Mouse (Mus musculus): Measurements from ENCODE around the gene Galc.
A peak's percentile ranks its signal among the peaks of the same experiment; 100 is the strongest.
"Not testable (repeated sequence)": the region's sequence is repeated elsewhere in the genome, so short reads cannot be mapped to it uniquely, and the experiment has no call there.

Gene Galc

DNA sequence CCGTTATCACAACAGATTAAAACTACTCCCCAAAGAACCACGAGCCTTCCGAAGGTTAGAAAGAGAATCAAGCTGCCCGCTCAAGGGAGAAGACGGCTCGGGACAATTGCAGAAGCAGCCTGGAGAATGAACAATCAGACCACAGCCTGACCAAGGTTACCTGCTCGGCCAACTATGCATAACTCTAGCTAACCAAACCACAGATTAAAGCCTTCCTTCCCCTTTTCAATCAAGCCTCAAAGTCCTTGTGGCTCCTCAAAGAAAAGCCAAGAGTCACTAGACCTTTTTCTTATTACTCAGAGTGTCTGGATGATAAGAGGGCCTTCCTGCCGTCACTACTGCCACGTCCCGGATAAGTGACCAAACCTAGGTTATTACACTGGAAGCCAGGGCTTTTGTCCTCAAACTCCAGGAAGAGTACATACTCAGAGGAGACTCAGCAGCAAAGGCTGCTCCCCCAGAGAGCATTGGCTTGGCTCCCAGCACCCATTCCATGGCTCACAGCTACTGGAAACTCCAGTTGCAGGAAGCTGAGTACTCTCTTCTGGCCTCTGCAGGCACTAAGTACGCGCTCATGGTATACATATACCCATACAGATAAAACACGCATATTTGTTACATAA lies 3.8 kb downstream of the Galc start:
- DNase-seq (ENCODE audit: low spot score) = peak; percentile 50

DNA sequence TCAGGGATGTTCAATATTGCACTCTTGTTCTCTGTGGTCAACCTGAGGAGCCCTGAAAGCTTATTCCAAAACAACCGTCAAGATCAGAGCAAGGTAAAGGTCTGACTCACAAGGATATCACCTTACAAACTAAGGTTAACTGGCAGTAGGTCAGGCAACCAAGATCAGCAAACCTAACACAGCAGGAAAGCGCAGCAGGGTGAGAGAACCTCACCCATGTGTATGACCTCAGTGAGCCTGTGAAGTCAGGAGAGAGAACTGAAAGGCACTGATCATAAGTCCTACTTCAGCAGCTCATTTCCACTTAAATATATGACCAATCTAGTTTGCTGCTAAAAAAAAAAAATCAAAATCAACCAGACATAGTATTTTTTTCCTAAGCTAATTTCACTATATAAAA lies 6.8 kb downstream of the Galc start:
- DNase-seq (ENCODE audit: low spot score) = no peak

DNA sequence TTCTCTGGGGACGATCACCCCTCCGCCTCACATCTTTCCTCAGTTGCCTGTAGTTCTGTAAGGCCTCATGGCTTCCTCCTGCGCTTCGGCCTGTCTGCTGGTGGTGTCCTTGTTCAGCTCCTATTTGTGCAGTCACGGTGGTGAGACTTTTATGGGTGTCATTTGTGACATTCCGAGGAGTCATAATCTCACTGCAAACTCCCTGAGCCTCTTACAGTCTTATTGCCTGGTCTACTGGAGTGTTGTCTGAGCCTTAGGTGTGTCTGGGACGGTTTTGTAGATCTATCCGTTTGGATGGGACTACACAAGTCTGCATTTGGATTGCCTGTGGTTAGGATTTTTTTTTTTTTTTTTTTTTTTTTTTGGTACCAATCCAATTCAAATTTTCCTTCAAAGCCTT lies 8.9 kb downstream of the Galc start:
- no peak for DNase-seq (ENCODE audit: low spot score)

DNA sequence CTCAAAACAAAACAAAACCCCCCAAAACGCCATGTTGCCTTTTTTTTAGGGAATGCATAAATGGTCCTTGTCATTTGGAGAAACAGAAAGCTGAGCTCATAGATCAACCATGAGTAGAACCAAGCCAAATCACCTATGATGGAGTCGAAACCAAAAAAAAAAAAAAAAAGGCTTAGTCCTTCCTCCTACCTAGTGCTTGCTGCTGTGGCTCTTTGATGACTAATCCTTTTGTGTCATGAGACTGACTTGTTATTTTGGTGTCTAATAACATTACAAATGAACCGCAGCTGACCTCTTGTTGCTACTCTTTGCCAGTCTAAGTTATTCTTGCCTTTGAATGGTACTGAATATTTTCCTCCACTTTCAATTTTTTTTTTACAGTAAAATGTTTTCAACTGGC lies 9.6 kb downstream of the Galc start:
- DNase-seq (ENCODE audit: low spot score) = no peak

DNA sequence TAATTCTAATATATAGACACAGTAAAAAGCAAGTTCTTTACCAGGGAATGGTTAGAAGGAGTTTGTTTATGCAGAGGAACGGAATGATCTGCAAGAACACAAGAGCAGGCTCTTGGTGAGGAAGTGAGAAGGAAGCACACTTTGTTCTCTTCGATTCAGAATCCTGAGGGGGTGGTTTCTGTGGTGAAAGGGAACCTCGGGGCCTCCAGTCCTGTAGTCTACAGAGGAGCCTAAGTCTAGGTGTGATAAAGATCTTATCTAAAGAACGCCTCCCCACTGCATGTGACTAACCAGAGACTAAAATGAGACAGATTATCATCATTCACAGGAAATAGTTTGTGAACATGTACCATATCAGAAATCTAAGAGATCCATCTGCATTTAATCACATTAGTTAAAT lies 12.4 kb downstream of the Galc start:
- DNase-seq (ENCODE audit: low spot score) = no peak

DNA sequence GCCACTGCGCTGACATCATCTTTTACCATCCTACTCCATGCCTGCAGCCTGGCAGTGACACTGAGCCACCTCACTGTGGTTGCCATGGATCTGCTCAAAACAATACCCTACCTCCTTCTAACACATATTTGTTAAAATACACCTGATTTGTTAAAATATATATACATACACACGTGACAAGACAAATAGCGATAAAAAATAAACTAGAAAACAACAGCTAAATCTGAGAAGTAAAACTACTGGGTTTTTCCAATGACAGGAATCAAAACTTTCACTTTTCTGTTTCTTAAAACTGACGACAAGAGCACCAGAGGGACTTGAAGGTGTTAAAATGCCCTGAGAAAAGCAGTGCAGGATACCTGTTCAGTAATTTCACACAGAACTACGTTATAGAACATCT lies 14.4 kb downstream of the Galc start:
- no peak for DNase-seq (ENCODE audit: low spot score)

DNA sequence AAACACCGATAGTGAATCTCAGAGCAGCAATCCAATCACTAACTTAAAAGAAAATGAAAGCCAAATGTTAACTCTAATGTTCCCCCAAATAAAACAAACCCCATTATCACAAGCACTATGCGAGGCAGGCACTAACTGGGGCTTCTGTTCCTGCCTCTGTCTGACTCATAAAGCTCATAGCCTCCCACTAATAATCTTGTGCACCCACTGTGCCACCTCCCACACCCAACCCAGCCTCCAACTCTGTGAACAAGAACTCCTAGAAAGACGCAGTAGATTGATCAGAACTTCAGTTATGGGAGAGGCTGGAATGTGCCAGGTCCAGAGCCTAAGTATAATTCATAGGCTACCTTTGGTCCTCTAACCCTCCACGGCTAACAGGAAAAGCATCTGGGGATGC lies 15.1 kb downstream of the Galc start:
- no peak for DNase-seq (ENCODE audit: low spot score)

DNA sequence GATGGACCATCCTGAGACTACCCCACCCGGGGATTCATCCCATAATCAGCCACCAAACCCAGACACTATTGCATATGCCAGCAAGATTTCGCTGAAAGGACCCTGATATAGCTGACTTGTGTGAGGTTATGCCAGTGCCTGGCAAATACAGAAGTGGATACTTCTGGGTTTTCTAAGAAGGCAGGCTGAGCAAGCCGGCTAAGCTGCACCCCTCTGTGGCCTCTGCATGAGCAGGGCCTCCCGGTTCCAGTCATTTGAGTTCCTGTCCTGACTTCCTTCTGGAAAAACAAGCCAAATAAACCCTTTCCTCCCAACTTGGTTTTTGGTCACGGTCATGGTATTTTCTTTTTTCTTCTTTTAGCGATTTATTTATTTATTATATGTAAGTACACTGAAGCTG lies 20.8 kb downstream of the Galc start:
- DNase-seq (ENCODE audit: low spot score) = not testable (repeated sequence)

DNA sequence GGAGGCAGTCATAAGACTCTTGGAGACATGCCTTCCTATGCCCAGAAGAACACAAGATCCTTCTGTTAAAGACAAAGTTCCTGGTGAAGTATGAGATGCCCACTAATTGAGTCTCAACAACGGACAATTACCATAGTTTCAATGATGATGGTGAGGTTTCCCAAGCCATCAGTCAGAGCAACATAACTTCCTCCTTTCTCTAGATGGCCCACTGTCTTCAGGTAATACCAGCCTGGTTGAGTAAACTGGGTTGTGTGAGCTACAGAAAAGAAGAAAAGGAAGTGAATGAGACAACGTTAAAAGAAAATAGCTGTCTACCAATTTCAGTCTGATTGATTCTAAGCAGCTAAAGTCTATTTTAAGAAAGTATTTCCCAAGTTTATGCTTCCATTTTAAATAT lies 32.2 kb downstream of the Galc start:
- DNase-seq (ENCODE audit: low spot score) = no peak

DNA sequence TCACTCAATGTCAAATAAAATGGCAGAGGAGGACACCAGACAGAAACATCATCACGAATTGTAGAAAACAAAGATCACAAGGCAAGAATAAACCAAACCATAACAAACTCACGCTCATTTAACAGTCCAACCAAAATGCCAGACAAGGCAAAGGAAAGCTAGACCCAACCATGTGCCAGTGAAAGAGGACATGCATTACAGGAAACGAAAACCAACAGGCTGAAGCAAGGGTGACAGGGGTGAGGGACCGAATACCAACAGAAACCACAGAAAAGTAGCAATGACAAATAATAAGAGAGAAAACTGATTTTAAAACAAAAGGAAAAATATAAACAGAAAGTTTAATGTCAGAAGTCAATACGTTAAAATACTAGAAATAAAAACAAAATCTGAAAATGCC lies 36.0 kb downstream of the Galc start:
- DNase-seq (ENCODE audit: low spot score) = no peak

DNA sequence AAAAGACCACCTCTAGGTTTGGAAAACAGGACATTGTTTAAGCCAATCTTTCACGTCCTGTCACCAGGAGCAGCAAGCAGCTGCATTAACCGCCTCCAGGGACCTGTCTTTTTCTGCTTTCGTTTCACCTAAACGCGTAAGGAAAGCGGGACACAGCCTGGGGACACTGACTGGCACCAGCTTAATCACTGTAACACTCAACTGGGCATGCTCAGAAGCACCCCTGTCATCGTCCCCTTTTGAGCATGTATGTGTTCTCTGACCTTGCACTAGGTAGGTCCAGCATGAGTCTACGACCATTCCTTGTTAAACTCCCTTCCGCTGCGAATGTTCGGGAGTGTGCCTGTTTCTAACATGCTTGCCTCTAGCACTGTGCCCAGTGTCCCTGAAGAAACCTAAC lies 42.8 kb downstream of the Galc start:
- no peak for DNase-seq (ENCODE audit: low spot score)

DNA sequence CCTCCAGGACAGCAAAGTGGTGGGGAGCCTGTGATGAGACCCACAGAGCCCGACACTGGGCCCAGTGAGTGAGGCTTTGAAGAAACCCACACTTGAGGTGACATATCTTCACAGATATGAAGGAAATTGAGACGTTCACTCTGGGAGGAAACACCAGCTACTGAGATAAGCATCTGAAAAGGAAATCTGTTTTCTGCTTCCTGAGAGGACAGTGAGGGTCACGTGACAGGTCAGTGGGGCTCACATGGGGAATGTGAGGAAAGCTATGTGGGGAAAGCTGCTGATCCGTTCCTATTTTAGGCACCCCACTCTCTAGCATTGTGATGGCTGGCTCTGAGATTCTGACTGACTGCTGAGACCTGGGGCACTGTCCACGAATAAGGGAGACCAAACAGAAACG lies 43.7 kb downstream of the Galc start:
- no peak for DNase-seq (ENCODE audit: low spot score)

DNA sequence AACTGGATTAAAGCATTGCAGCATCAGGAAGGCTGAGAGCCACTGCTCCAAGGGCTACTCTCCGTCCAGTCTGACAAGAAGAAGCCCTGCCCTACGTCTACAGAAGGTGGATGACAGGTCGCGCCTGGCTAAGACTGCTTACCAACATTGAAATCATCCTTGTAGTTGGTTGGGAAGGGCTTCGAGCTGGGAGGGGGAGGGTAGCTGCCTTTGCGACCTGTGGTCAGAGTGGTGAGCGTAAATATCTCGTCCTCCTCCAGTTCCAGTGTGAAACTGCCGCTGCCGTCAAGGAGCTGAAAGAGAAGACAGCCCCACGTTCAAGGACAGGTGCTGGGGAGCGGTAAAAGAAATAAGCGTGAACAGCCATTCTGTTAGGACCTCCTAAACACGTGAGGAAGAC lies 45.1 kb downstream of the Galc start:
- no peak for DNase-seq (ENCODE audit: low spot score)

DNA sequence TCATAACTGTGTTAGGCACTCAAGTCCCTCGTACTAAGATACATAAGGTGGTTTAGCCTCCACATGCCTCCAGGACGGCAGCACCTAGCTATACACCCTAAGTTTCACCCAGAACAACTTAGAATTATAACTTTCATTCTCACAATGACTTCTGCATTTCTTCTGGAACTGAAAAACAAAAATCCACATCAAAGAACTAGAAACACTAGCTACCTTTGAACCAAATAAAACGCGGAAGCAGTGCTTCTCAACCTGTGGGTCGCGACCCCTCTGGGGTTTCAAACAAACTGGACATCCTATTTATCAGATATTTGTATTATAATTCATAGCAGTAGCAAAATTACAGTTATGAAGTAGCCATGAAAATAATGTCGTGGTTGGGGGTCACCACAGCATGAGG lies 45.5 kb downstream of the Galc start:
- no peak for DNase-seq (ENCODE audit: low spot score)

DNA sequence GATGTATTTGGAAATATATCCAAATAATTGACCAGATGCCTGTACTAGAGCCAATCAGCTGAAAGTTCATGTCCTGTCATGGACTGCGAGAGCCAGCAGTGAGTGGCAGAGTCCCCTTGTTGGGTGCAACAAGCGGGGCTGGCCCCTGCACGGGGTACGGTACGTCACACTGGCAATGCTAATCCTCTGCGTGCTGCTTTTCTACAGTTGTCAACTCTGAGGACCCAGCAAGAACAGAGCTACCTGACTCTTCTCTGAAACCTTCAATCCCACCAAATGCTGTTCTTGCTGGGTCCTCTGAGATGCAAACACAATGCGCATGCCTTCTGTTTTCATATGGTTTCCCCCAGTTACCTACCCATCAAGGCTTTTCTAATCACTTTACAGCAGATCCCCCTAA lies 45.9 kb downstream of the Galc start:
- DNase-seq (ENCODE audit: low spot score) = no peak

DNA sequence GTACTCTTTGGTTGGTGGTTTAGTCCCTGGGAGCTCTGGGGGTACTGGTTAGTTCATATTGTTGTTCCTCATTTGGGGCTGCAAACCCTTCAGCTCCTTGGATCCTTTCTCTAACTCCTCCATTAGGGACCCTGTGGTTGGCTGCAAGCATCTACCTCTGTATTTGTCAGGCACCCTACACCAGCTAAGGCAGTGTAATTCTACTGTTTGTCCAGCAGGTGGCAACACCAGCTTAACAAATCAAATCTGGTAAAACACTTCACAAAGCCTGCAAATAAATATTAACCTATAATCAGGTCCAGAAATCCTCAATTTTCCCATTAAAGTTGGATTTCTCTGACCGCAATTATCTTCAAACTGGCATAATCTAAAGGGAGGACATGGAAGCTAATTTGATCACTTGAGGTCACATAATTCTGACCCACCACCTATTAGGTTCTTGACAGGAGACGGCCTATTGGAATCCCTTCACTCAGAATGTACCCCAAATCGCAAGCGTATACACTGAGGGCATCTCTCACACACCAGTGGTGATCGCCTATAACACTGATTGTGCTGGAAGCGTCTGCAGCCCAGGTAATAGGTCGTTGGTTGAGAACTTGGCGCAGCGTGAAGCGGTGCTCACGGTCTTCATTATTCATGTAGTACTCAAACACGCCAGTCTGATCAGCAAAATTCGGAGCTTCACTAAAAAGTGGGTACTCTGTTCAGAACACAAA lies 46.6 kb downstream of the Galc start:
- peak; percentile 23 for DNase-seq (ENCODE audit: low spot score)

DNA sequence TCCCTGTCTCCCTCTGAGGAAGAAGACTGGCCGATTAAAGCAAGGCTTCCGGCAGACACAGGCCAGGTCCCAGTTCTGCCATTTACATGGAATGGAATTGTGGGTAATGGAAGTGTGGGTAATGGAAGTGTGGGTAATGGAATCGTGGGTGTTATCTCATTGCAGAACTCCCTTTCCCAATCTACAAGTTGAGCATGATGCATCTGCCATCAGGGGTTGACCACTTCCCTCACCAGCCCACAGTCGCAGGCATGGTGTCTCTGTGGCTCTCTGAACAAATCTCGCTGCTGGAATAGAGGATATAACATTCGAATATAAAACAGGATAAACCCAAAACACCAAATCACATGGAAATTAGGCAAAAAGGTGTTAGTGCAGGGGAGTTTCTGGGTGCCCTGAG lies 48.8 kb downstream of the Galc start:
- DNase-seq (ENCODE audit: low spot score) = no peak

DNA sequence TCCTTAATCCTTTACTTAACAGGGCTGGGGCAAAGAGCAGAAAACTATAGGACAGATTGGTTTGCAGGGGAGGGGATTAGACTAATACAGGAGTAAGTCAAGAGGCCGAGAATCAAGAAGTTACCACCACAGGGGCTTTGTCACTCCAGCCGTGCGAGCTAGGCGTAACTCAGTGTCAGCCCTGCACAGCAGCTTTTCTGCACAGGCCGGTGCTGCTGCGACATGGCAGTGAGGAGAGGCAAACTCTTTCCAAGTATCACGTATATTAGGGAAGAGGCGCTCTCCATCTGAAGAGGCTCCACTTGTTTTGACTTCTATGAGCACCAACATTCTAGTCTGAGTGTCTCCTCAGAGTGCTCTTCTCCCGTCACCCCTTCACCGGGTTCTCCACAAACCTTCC lies 51.2 kb downstream of the Galc start:
- no peak for DNase-seq (ENCODE audit: low spot score)

DNA sequence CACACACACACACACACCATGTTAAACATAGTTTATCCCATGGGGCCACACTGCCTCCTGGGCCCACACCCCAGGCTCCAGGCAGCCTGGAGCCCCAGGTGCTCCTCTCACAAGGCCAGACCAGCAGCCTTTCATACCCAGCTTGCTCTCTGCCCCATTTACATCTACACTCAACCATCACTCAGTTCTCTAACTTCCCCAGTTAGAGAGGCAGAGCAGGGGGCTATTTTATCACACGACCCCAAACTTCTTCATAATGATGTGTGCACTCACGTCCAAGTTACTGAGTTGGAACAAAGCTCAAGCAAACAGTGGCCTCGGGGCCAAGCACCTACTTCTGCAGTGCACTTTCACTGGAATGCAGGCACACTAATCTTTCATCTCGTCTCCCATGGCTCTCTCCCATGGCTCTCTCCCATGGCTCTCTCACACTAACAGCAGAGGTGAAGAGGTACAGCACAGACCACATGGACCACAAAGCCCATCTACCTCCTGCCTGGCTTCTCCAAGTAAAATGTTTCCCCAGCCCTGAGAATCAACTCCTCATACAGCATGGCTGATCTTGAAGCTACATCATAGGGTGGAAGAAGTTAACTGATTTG lies 53.7 kb downstream of the Galc start:
- no peak for DNase-seq (ENCODE audit: low spot score)

DNA sequence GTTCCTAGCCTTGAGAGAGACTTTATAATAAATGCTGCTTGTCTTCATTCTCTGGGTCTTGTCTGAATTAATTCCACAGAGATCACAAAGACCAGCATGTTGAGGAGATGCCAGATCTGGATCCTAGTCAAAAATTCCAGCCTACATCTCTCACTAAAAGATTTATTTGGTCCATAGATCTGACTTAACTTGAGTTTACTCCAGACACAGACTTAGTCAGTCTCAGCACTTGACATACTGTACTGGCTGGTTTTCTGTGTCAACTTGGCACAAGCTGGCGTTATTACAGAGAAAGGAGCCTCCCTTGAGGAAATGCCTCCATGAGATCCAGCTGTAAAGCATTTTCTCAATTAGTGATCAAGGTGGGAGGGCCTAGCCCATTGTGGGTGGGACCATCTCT lies 61.9 kb downstream of the Galc start:
- no peak for DNase-seq (ENCODE audit: low spot score)

DNA sequence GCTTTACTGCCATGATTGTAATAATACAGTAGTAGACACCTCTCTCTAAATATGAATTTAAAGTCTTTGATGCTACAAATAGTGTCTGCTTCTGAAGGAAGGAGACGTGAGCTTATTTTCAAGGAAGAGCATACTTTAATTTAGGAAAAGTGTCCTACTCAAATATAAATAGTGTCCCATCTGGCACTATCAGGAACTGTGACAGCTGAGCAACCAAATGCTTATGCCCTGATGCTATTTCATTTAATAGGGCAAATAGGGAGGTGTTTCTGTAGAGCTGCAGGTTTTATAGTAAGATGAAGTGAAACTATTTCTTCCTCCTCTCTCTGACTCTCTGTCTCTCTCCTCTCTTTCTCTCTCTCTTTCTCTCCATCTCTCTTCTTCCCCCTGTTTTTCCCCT lies 69.1 kb downstream of the Galc start:
- DNase-seq (ENCODE audit: low spot score) = no peak

DNA sequence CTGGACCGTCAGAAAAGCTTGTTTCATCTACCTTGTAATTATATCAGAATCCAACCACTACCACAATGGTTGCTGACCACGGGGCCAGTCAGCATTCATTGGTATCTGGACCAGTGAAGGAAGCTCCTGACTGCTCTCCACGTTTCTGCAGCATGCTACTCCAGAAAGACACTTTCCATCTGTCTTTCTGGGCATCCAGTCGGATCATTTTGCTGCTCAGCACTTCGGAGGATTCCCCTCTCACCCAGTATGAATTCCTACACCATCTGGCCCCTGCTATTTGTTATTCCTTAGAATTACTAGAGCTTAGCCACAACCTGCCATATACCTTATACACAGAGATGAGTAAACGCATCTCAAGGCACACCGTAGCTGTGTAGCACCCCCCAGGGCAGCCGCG lies 70.2 kb downstream of the Galc start:
- DNase-seq (ENCODE audit: low spot score) = no peak

DNA sequence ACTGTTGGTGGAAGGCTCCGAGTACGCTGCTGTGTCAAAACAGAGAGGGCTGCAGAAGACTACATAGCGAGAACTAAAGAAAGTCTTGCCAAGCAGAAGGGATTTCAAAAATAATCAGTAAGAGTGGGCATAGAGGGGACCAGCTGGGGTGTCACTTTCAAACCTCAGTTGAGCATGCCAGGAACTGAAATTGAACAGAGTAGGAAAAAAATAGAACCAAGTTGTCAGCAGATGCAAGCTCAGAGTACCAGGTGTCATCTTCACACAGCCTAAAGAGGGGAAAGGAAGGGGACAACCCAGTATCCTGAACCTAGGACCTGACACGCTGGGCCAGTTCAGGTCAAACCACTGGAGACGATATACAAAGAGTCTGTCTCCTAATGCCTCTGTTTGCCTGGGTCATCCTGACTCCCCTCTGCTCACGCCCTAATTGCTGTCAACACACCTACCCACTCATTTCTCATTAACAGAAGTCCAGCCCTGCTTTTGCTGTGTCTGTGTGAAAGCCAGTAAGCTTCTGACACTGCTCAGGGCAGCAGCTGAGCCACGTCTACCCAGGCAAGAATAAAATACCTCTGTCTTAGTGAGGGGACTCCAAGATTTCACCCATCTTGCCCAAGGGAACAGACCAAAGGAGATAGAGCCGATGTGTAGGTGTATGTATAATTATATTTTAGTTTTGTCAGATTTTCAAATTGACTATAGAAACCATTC lies 71.9 kb downstream of the Galc start:
- DNase-seq (ENCODE audit: low spot score) = no peak

Measured in lung, postnatal 25 days (tissue).